Mouse (Mus musculus) kidney, embryonic 16.5 days (tissue): ENCODE measurements around the gene Ulk4. TPM values are rescaled to one million over a fixed set of nuclear protein-coding genes. Genes with fewer than 3 reads are reported as not detected.
A peak's percentile ranks its signal among the peaks of the same experiment; 100 is the strongest.

ENCODE experiments used
- ATAC-seq: fragments of 200-750 bp; cut with Nextera tagmentation; 2 replicates; pipeline ENCODE4 v1.8.0; 2017; ENCODE audit warnings: moderate TSS enrichment; ENCODE audit not compliant: low FRiP score, low TSS enrichment
- H3K27ac ChIP-seq: fragments of 300-500 bp; sonication (generic); 2 replicates; pipeline ENCODE4 v1.5.1; 2014; ENCODE audit warnings: low read length
- H3K27me3 ChIP-seq: fragments of 300-500 bp; sonication (generic); 2 replicates; pipeline ENCODE4 v1.6.1; 2014; ENCODE audit warnings: low read length, control low read depth, mixed read lengths; ENCODE audit not compliant: insufficient read depth
- H3K36me3 ChIP-seq: fragments of 300-500 bp; sonication (generic); 2 replicates; pipeline ENCODE4 v1.6.1; 2014; ENCODE audit warnings: low read length, control low read depth, mixed read lengths; ENCODE audit not compliant: insufficient read depth
- H3K4me1 ChIP-seq: fragments of 300-500 bp; sonication (generic); 2 replicates; pipeline ENCODE4 v1.6.1; 2014; ENCODE audit warnings: low read length, control low read depth, mixed read lengths; ENCODE audit not compliant: insufficient read depth
- H3K4me2 ChIP-seq: fragments of 300-500 bp; sonication (generic); replicated peaks from 2 replicates; pipeline ENCODE4 v1.6.1; 2014; ENCODE audit warnings: low read depth, low read length
- H3K4me3 ChIP-seq: fragments of 300-500 bp; sonication (generic); 2 replicates; pipeline ENCODE4 v1.5.1; 2014; ENCODE audit warnings: mild to moderate bottlenecking, low read length
- H3K9ac ChIP-seq: fragments of 300-500 bp; sonication (generic); replicated peaks from 2 replicates; pipeline ENCODE4 v1.6.1; 2014; ENCODE audit warnings: low read length
- H3K9me3 ChIP-seq: fragments of 300-500 bp; sonication (generic); 2 replicates; pipeline ENCODE4 v1.6.1; 2016; ENCODE audit warnings: low read length, control low read depth
- WGBS: fragments of 180-500 bp; shearing (Covaris S2); extraction: QIAGEN DNeasy Blood & Tissue Kit; methylation state at CpG from one replicate; pipeline ENCODE4 v1.1.7; 2014; 5-methylcytosine and 5-hydroxymethylcytosine counted together
- polyA plus RNA-seq: library from polyadenylated mRNA; unstranded; fragments of >200 nt; fragmentation: Nextera tagmentation; extraction: Ambion mirVana; gene quantifications from 2 replicates; pipeline ENCODE4 v1.2.1, GENCODE M21; 2015

Gene Ulk4
- polyA plus RNA-seq, 1 experiment from 2014 or later, result 148 TPM

DNA sequence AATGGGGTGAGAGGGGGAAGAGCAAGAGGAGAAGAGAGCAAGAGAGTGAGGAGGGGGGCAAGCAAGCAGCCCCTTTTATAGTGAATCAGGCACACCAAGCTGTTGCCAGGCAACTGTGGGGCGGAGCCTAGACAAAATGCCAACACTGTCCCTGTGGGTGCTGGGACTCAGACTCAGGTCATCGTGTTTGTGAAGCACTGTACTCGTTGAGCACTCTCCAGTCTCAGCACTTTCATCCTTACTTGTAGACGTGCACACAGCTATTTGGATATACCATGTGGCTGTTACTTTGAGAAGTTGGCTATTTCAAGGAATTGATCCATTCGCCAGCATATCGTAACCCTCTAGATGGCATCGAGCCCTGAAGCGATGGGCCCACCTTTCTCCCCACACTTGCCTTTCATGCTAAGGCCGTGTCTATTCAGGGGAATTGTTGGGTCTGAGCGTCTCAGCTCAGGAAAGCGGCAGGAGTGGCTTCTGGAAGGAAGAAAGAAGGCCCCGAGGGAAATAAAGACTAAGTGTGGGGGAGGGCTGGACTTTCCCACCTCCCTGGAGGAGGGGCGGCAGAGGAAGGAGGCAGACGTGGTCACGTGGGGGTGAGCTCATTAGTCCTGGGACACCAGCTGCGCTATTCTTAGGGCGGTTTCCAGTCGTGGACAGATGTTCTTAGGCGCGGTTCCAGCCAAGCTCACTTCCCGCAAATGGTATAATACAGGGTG is 36.8 kb upstream of the Ulk4 start:
- 2% methylated on average over 21 of the region's 21 CpGs for WGBS
- H3K9ac ChIP-seq, result peak overlapping the region; percentile 69
- no peaks in the 10 kb centered on the region for H3K27me3 ChIP-seq
- peak overlapping the region; percentile 65 for H3K4me2 ChIP-seq
- H3K4me3 ChIP-seq, result peak overlapping the region; percentile 30
- H3K9me3 ChIP-seq, result no peaks in the 10 kb centered on the region
- ATAC-seq, result peak; percentile 72
- no peaks in the 10 kb centered on the region for H3K36me3 ChIP-seq
- H3K4me1 ChIP-seq, result peaks cover 58% of the 10 kb centered on the region
- peak overlapping the region; percentile 90 for H3K27ac ChIP-seq

DNA sequence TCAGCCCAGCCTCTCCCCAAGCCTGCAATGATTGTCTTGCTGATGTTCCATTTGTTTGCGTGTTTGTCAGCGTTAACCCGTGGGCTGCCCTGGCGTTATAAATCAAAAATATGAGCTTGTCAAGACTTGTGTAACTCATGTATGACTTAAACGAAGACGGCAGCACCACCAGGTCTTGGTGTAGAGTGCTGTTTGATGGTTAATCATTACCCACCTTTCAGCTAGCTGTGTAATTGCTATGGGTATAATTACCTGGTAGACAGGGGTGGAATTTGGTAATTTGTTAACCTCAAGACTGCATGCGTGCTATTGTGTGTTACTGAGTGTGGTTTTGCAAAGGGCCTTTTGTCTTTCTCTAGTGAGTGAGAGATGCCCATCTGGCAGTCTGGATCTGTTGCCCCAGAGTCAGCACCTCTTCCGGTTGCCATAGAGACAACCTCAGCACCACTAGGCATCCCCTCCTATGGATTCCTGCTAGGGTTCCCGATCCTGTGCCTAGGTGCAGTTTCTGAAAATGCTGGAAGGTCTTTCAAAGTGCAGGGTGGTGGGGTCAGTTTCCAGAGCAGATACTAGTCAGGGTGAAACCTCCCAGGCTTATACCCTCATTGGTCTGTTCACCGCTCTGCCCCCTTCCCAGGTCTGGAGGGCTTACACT is 35.4 kb upstream of the Ulk4 start:
- Histone ChIP-seq H3K27me3 (no peaks in the 10 kb centered on the region), H3K36me3 (no peaks in the 10 kb centered on the region), H3K4me3 (no peak overlapping the region), H3K9ac (no peak overlapping the region), H3K4me2 (no peak overlapping the region), H3K9me3 (no peaks in the 10 kb centered on the region), H3K27ac (peak overlapping the region; percentile 25), H3K4me1 (peaks cover 55% of the 10 kb centered on the region)
- peak; percentile 32 for ATAC-seq
- 37% methylated on average over 10 of the region's 10 CpGs for WGBS

DNA sequence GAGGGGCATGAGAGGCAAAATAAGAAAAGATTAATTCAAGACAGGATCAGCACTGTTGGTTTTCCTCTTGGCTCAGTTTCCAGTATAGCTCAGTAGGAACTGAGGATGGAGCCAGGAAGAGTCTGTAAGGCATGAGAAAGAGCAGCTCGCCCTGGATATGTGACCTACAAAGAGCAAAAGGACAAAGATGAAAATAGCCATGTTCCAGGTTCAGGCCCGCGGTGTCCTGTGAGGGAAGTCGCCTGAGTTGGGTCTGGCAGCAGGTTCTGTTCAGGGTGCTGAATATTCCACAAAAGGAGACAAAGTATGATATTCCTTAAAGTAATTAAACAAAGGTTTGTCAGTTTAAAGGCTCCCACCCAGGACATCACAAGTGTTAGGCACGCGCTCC is 34.8 kb upstream of the Ulk4 start:
- Histone ChIP-seq H3K4me1 (peaks cover 51% of the 10 kb centered on the region), H3K27ac (peak overlapping the region; percentile 25; the same call in 1 of the 2 replicates), H3K9ac (no peak overlapping the region), H3K36me3 (no peaks in the 10 kb centered on the region), H3K27me3 (no peaks in the 10 kb centered on the region), H3K4me3 (no peak overlapping the region), H3K4me2 (no peak overlapping the region), H3K9me3 (no peaks in the 10 kb centered on the region)
- WGBS, result 56% methylated on average over 6 of the region's 6 CpGs
- ATAC-seq, result no peak

DNA sequence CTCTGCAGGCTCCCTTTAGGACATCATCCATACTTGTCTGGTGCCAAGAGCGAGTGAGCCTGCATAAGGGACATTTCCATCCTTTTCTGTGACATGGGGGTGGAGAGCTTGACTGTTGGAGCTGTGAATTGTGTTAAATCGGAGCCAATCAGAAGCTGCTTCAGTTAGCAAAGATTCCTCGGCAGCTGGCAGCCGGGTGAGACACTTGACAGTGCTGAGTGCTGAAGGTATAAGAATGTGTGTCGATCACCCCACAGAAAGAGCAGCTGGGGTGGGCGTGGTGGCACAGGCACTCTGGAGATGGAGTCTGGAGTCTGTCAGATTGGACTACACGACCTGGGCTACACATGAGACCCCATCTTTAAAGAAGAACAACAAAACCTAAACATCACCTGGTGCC is 33.5 kb upstream of the Ulk4 start:
- H3K4me3 ChIP-seq, result no peak overlapping the region
- no peak overlapping the region for H3K4me2 ChIP-seq
- H3K27me3 ChIP-seq, result no peaks in the 10 kb centered on the region
- no peaks in the 10 kb centered on the region for H3K36me3 ChIP-seq
- no peak for ATAC-seq
- no peak overlapping the region for H3K27ac ChIP-seq
- no peak overlapping the region for H3K9ac ChIP-seq
- no peaks in the 10 kb centered on the region for H3K9me3 ChIP-seq
- WGBS, result 86% methylated on average over 7 of the region's 7 CpGs
- H3K4me1 ChIP-seq, result peaks cover 44% of the 10 kb centered on the region

DNA sequence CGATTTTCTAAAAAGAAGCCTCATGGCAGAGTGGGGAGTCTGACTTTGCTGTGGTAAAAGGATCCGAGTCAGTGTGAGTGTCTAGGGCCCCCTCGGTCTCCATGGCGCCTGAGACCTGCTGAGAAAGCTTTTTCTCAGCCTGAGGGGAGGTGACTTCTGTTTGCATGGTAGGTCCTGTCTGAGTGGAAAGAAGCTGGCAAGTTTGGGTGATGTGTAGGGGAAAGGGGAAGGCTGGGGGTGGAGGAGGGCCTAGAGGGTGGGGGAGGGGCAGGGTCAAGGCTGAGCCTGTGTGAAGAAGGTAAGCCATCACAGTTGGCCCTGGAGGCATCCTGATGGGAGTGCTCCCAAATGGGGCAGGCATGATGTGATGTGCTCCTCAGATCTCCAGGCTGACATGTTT is 32.3 kb upstream of the Ulk4 start:
- H3K27me3 ChIP-seq, result no peaks in the 10 kb centered on the region
- H3K4me1 ChIP-seq, result peaks cover 32% of the 10 kb centered on the region
- no peaks in the 10 kb centered on the region for H3K9me3 ChIP-seq
- H3K36me3 ChIP-seq, result no peaks in the 10 kb centered on the region
- ATAC-seq, result no peak
- H3K9ac ChIP-seq, result no peak overlapping the region
- H3K4me2 ChIP-seq, result no peak overlapping the region
- 54% methylated on average over 4 of the region's 4 CpGs for WGBS
- H3K27ac ChIP-seq, result no peak overlapping the region
- H3K4me3 ChIP-seq, result no peak overlapping the region

DNA sequence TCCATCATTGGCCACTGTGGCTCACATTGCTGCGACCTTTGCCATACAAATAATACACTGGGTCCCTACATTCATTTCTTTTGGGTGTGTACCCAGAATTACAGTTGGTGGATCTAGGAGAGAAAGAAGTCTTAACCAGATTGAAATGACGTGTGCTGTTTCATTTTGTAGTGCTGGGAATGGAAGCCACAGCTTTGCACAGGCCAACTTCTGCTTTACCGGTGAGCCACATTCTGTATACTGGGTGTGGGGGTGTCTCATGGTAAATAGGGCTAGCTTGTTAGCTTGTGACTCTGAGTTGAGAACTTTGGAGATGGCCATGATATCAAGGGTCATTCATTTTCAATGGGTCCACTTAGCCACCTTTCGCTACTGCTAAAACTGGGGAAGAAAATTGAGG is 28.5 kb upstream of the Ulk4 start:
- Histone ChIP-seq H3K4me2 (no peak overlapping the region), H3K4me3 (no peak overlapping the region), H3K9me3 (no peaks in the 10 kb centered on the region), H3K27me3 (no peaks in the 10 kb centered on the region), H3K4me1 (peaks cover 23% of the 10 kb centered on the region), H3K36me3 (no peaks in the 10 kb centered on the region), H3K27ac (no peak overlapping the region), H3K9ac (no peak overlapping the region)
- 93% methylated on average over 4 of the region's 4 CpGs for WGBS
- ATAC-seq, result no peak

DNA sequence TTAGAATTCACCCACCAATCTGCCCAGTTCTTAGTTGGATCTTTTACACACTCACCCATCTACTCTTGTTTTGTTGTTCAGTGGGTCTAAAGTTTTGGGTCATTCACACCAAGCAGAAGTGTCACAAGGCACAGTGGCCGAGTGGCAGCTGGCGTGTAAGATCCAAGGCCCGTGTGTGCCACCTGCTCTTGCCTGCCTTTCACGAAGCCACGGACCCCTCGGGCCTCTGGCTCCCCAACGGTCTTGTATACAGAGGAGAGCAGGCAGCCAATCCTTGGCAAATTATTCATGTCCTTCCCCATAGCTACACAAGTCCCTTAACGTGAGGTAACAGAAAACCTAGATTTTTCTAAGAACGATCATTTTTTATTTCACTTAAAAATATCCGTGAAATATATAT is 27.5 kb upstream of the Ulk4 start:
- no peaks in the 10 kb centered on the region for H3K9me3 ChIP-seq
- no peaks in the 10 kb centered on the region for H3K27me3 ChIP-seq
- no peak overlapping the region for H3K4me2 ChIP-seq
- no peak overlapping the region for H3K9ac ChIP-seq
- H3K4me1 ChIP-seq, result peaks cover 32% of the 10 kb centered on the region
- H3K36me3 ChIP-seq, result no peaks in the 10 kb centered on the region
- no peak for ATAC-seq
- 79% methylated on average over 10 of the region's 10 CpGs for WGBS
- H3K27ac ChIP-seq, result no peak overlapping the region
- H3K4me3 ChIP-seq, result no peak overlapping the region

DNA sequence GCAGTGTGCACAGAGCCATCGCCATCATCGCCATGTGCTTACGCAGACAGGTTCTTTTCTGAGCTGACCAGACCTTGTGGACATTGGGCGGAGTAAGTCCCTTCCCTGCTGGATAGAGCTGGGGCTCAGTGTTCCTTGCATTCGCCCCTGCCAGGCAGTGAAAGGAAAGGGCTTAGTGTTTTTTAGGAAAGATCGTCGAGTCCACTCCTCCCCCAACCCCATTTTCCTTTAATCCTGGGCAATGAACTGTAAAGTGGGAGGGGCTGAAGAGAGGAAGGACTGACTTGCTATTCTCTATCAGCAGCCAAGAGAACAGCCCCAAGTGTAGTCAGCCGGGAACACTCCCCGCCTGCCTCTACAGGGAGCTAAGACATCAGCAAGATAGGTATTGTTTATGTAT is 26.8 kb upstream of the Ulk4 start:
- Histone ChIP-seq H3K36me3 (no peaks in the 10 kb centered on the region), H3K9ac (peak overlapping the region; percentile 24; the same call in 1 of the 2 replicates), H3K27ac (peak overlapping the region; percentile 43; the same call in 1 of the 2 replicates), H3K4me3 (no peak overlapping the region), H3K27me3 (no peaks in the 10 kb centered on the region), H3K4me1 (peaks cover 34% of the 10 kb centered on the region), H3K9me3 (no peaks in the 10 kb centered on the region), H3K4me2 (0 out of 2 replicates have a peak overlapping the region, but pooled peaks have one; percentile 3)
- peak; percentile 39; the same call in 1 of the 2 replicates for ATAC-seq
- WGBS, result 36% methylated on average over 9 of the region's 9 CpGs

DNA sequence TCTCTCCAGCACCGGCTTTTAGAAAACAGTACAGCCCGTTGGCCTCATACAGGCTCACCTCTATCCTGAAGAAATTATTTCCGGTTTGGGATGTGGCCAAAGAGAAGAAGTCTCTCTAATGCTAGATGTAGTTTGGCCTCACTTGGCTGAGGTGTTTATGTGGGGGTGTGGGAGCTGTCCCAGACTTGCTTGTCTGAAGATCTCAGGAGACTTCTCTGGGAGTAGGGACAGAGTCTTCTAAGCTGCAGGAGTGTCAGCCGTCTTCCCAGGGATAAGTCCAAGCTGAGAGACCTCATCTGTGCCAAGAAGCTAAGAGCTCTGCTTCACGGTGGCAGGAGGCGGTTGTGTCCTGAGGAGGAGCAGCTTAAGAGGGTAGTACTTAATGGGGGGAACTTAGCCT is 26.1 kb upstream of the Ulk4 start:
- Histone ChIP-seq H3K9me3 (no peaks in the 10 kb centered on the region), H3K36me3 (no peaks in the 10 kb centered on the region), H3K4me1 (peaks cover 41% of the 10 kb centered on the region), H3K27me3 (no peaks in the 10 kb centered on the region), H3K27ac (no peak overlapping the region), H3K9ac (no peak overlapping the region), H3K4me2 (no peak overlapping the region), H3K4me3 (no peak overlapping the region)
- ATAC-seq, result no peak
- WGBS, result 48% methylated on average over 6 of the region's 6 CpGs

DNA sequence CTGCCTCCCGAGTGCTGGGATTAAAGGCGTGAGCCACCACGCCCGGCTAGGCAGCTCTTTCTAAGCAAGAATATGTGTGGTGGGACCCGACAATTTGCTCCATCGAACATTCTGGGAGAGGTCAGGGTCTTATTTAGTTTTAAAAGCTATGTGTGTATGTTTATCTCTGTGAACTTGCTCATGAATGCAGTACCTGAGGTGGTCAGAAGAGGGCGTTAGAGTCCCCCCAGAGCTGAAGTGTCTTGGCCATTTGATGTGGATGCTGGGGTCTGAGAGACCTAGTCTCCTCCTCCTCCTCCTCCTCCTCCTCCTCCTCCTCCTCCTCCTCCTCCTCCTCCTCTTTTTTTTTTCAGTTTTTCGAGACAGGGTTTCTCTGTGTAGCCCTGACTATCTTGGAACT is 25.5 kb upstream of the Ulk4 start:
- H3K27me3 ChIP-seq, result no peaks in the 10 kb centered on the region
- 91% methylated on average over 7 of the region's 8 CpGs for whole genome bisulfite sequencing
- no peak for ATAC-seq
- no peak overlapping the region for H3K9ac ChIP-seq
- H3K4me2 ChIP-seq, result no peak overlapping the region
- H3K27ac ChIP-seq, result no peak overlapping the region
- H3K4me3 ChIP-seq, result no peak overlapping the region
- no peaks in the 10 kb centered on the region for H3K36me3 ChIP-seq
- H3K9me3 ChIP-seq, result no peaks in the 10 kb centered on the region
- H3K4me1 ChIP-seq, result peaks cover 42% of the 10 kb centered on the region
